Mouse (Mus musculus): ENCODE results near the gene Ptpra. TPM values are rescaled to one million over a fixed set of nuclear protein-coding genes. Genes with fewer than 3 reads are reported as not detected.
"Not testable (repeated sequence)": the region's sequence is repeated elsewhere in the genome, so short reads cannot be mapped to it uniquely, and the experiment has no call there.

Ptpra gene
- total and polyA plus RNA-seq, 2 experiments from 2014 or later: 144 to 147 TPM

DNA sequence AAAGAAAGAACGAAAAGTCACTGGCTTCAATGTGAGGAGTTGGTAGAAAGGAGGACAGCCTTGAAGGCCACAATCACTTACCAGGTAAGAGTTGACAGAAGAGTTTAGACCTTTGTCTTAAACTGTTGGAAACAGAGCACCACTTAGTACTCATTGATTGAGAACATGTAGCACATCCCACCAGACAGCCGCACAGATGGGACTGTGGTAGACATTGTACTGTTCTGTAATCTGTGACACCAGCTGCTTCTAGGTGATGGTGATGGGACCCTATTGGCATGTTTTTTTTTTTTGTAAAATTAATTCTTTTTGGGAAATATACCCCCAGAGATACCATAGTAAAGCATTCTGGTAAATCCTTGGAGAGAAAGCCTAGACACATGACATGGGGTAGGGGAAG lies 71.8 kb downstream of the Ptpra start:
- Histone ChIP-seq H3K9me3 (ENCODE audit: low read length) (no peaks in the 10 kb centered on the region), H3K36me3 (ENCODE audit: insufficient read depth, low read length) (peaks cover 55% of the 10 kb centered on the region), H3K4me1 (ENCODE audit: insufficient read depth, low read length) (no peaks in the 10 kb centered on the region), H3K9ac (replicated peaks; ENCODE audit: low read length, poor library complexity, severe bottlenecking) (no peak overlapping the region), H3K4me2 (ENCODE audit: low read depth, low read length, poor library complexity, severe bottlenecking) (no peak overlapping the region), H3K27ac (ENCODE audit: low read depth, low read length) (no peak overlapping the region), H3K27me3 (ENCODE audit: insufficient read depth, low read length) (no peaks in the 10 kb centered on the region), H3K4me3 (ENCODE audit: low read depth, low read length) (no peak overlapping the region)
- DNase-seq (ENCODE audit: low spot score) (no peak), ATAC-seq (ENCODE audit: low FRiP score) (no peak)
- WGBS: 100% methylated on average over 2 of the region's 2 CpGs
- no peak for TF ChIP-seq CTCF (IDR thresholded peaks at IDR 0.05)

GRCm38 (mm10) chr2:130525480-130525879 lies 75.4 kb downstream of the Ptpra start:
- WGBS: 95% methylated on average over 3 of the region's 4 CpGs

GRCm38 (mm10) chr2:130528457-130528856 lies 78.4 kb downstream of the Ptpra start:
- Histone ChIP-seq H3K4me3 (ENCODE audit: low read depth, low read length) (no peak overlapping the region), H3K36me3 (ENCODE audit: insufficient read depth, low read length) (peaks cover 18% of the 10 kb centered on the region), H3K9ac (replicated peaks; ENCODE audit: low read length, poor library complexity, severe bottlenecking) (no peak overlapping the region), H3K9me3 (ENCODE audit: low read length) (no peaks in the 10 kb centered on the region), H3K27me3 (ENCODE audit: insufficient read depth, low read length) (no peaks in the 10 kb centered on the region), H3K4me1 (ENCODE audit: insufficient read depth, low read length) (no peaks in the 10 kb centered on the region), H3K4me2 (ENCODE audit: low read depth, low read length, poor library complexity, severe bottlenecking) (no peak overlapping the region), H3K27ac (ENCODE audit: low read depth, low read length) (no peak overlapping the region)
- peak; percentile 31 for DNase-seq (ENCODE audit: low spot score)
- peak; percentile 57 for TF ChIP-seq CTCF (IDR thresholded peaks at IDR 0.05)
- WGBS: 85% methylated on average over 6 of the region's 6 CpGs
- no peak for ATAC-seq (ENCODE audit: low FRiP score)

More at GRCm38 (mm10) chr2:130525480-130525879, 75.4 kb downstream of the Ptpra start:
- not testable (repeated sequence) for H3K27me3 ChIP-seq (ENCODE audit: insufficient read depth, low read length); H3K9ac ChIP-seq (replicated peaks; ENCODE audit: low read length, poor library complexity, severe bottlenecking); H3K27ac ChIP-seq (ENCODE audit: low read depth, low read length); DNase-seq (ENCODE audit: low spot score); H3K9me3 ChIP-seq (ENCODE audit: low read length); H3K4me2 ChIP-seq (ENCODE audit: low read depth, low read length, poor library complexity, severe bottlenecking); ATAC-seq (ENCODE audit: low FRiP score); H3K4me3 ChIP-seq (ENCODE audit: low read depth, low read length); H3K4me1 ChIP-seq (ENCODE audit: insufficient read depth, low read length)
- peaks cover 30% of the 10 kb centered on the region for H3K36me3 ChIP-seq (ENCODE audit: insufficient read depth, low read length)

DNA sequence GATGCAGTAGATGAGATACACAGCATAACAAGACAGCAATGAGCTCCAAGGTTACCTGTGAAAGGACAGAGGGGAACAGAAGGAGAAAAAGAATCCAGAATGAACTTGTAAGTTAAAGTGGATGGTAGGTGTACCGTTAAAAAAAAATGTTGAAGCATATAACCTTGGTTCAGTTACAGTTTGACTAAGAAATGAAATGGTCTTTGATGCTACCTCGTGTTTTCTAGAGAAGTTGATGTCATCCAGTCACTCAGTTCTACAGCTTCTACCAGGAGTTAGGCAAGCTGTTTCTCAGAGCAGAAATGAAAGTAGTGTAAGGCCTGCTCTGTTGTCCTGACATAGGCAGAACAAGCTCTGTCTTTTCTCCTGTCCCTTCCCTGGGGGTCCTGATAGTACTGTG lies 79.2 kb downstream of the Ptpra start:
- Histone ChIP-seq H3K27me3 (ENCODE audit: insufficient read depth, low read length) (no peaks in the 10 kb centered on the region), H3K9me3 (ENCODE audit: low read length) (no peaks in the 10 kb centered on the region), H3K9ac (replicated peaks; ENCODE audit: low read length, poor library complexity, severe bottlenecking) (no peak overlapping the region), H3K4me3 (ENCODE audit: low read depth, low read length) (no peak overlapping the region), H3K27ac (ENCODE audit: low read depth, low read length) (no peak overlapping the region), H3K36me3 (ENCODE audit: insufficient read depth, low read length) (peaks cover 24% of the 10 kb centered on the region), H3K4me1 (ENCODE audit: insufficient read depth, low read length) (no peaks in the 10 kb centered on the region), H3K4me2 (ENCODE audit: low read depth, low read length, poor library complexity, severe bottlenecking) (no peak overlapping the region)
- 95% methylated on average over 2 of the region's 2 CpGs for WGBS
- ATAC-seq (ENCODE audit: low FRiP score) (no peak), DNase-seq (ENCODE audit: low spot score) (no peak)
- TF ChIP-seq CTCF (IDR thresholded peaks at IDR 0.05): no peak

DNA sequence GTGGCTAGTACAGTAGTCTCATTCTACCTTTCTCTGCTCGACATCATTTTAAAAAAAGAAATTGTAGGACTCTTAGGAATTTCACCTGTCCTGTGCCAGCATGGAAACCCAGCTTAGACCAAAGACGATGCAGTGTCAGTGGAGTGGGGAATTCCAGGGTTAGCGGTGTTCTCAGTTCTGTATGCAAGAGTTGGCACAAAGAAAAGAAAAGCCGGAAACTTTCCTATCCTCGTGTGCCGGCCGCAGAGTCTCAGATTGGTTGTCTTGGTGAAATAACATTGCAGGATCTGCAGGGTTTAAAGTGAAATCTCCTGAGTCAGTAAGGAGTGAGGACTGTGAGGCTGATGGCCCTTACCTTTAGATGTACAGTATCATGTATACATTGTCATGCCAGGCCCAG lies 79.8 kb downstream of the Ptpra start:
- Histone ChIP-seq H3K4me1 (ENCODE audit: insufficient read depth, low read length) (no peaks in the 10 kb centered on the region), H3K36me3 (ENCODE audit: insufficient read depth, low read length) (peaks cover 27% of the 10 kb centered on the region), H3K9me3 (ENCODE audit: low read length) (no peaks in the 10 kb centered on the region), H3K27me3 (ENCODE audit: insufficient read depth, low read length) (no peaks in the 10 kb centered on the region), H3K27ac (ENCODE audit: low read depth, low read length) (no peak overlapping the region), H3K9ac (replicated peaks; ENCODE audit: low read length, poor library complexity, severe bottlenecking) (no peak overlapping the region), H3K4me2 (ENCODE audit: low read depth, low read length, poor library complexity, severe bottlenecking) (no peak overlapping the region), H3K4me3 (ENCODE audit: low read depth, low read length) (no peak overlapping the region)
- DNase-seq (ENCODE audit: low spot score) (no peak), ATAC-seq (ENCODE audit: low FRiP score) (no peak)
- 79% methylated on average over 7 of the region's 7 CpGs for WGBS
- no peak for TF ChIP-seq CTCF (IDR thresholded peaks at IDR 0.05)

DNA sequence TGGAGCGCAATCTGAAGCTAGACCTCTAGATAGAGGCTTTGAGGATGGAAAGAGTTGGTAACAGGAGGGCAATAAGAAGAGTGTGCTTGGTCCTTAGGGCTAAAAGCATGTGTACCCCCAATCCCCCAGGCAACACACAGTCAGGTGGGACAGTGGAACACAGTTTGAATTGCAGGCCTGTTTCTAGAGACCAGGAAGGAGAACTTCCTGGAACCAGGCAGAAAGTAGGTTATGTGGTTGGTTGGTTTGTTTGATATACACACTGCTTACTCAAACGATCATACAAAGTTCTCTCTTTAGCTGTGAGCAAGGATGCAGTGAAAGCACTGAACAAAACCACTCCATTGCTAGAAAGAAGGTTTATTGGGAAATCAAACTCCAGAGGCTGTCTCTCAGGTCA lies 82.1 kb downstream of the Ptpra start:
- peaks cover 36% of the 10 kb centered on the region for H3K36me3 ChIP-seq (ENCODE audit: insufficient read depth, low read length)
- WGBS: 88% methylated on average over 2 of the region's 2 CpGs
- no peak overlapping the region for H3K27ac ChIP-seq (ENCODE audit: low read depth, low read length)
- no peaks in the 10 kb centered on the region for H3K27me3 ChIP-seq (ENCODE audit: insufficient read depth, low read length)
- H3K4me1 ChIP-seq (ENCODE audit: insufficient read depth, low read length): no peaks in the 10 kb centered on the region
- no peak for ATAC-seq (ENCODE audit: low FRiP score)
- TF ChIP-seq CTCF (IDR thresholded peaks at IDR 0.05): no peak
- H3K9me3 ChIP-seq (ENCODE audit: low read length): no peaks in the 10 kb centered on the region
- no peak for DNase-seq (ENCODE audit: low spot score)
- H3K4me3 ChIP-seq (ENCODE audit: low read depth, low read length): no peak overlapping the region
- no peak overlapping the region for H3K4me2 ChIP-seq (ENCODE audit: low read depth, low read length, poor library complexity, severe bottlenecking)
- H3K9ac ChIP-seq (replicated peaks; ENCODE audit: low read length, poor library complexity, severe bottlenecking): no peak overlapping the region
